Mouse (Mus musculus) ovary, adult 18-20 months (tissue): ENCODE results near the gene D330045A20Rik.
"Not testable (repeated sequence)": the region's sequence is repeated elsewhere in the genome, so short reads cannot be mapped to it uniquely, and the experiment has no call there.

Experiments
- DNase-seq: peaks from one replicate; pipeline ENCODE4 v3.0.0; 2022; ENCODE audit warnings: low spot score, mixed read lengths

Gene D330045A20Rik

DNA sequence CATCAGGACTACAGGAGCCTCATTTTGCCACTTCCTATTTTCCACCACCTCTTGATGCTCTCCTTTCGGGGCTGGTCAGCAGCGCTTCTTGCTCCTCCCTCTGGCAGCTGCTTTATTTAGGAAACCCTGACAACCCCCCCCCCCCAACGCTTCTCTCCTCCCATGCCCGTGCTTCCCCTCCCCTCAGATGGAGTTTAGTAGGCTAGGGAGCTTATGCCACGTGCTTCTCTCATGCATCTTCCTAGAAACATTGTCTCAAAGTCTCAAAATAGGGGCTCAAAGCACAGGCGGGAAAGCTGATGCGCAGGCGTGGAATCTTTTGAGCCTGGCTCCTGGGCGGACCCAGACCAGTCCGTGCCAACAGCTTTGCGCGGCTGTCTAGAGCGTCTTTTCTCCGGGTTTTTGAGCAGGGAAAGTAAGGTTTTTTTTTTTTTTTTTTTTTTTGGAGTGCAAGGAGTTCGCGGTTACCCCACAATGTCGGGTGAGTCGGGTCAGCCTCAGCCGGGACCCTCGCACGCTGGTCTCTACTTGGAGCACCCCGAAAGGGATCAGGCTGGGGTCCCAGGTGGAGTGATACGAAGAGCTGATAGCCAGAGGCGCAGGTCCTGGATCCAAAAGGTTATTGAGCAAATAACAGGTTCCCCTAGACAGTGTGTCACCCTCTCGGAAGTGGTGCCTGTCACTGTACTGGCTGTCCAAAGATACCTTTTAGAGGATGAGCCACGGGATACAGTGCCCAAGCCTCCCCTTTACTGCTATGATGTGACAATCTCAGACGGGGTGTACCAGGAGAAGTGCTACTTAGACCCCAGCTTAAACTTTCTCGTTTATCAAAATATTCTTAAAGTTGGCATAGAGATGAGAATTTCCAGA is at the start of gene D330045A20Rik:
Gene D330045A20Rik (plus strand): TSS at position 346 of the 873 bp plus-strand sequence.
- peak; percentile 4 for DNase-seq

DNA sequence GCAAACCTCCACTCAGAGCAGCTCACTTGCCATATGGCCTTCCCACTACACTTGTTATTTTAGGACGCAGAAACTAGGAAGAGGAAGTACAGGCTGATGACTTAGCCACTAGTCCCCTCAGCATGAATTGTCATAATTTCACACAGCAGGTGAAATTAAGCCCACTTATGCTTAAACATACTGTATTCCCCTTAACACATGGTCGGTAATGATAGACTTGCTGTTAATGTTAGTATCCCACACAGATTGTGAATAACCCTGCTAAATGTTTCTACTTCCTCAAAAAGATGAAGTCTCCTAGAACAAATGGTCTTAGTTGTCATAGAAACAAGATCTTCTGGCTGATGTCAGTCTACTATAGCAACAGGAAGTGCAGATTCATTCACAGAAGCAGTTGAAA is 47.6 kb upstream of the D330045A20Rik start:
- DNase-seq, result no peak

DNA sequence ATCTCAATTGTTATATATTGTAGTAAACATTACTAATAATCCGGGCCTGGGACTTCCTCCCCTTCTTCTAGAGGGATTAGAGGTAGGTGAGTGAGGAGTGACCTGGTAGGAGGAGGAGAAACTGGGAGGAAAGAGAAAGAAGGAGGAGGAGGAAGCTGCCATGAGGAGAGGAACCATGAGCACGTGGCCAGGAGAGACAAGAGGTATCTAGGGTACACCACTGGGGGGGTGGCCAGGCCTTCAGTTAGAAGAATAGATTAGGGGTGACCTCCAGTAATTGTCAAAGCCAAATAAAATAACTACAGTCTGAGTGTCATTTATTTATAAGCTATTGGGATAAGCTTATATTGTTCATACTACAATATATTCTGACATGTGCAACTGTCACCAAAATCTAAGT is 45.0 kb upstream of the D330045A20Rik start:
- DNase-seq, result no peak

DNA sequence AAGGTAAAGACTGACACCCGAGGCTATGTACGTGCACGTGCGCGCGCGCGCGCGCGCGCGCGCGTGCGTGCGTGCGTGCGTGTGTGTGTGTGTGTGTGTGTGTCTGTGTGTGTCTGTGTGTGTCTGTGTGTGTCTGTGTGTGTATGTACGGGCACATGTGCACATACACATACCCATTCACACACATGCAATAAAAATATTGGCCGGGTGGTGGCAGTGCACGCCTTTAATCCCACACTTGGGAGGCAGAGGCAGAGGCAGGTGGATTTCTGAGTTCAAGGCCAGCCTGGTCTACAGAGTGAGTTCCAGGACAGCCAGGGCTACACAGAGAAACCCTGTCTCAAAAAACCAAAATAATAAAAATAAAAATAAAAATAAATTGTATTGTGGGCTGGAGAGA is 39.1 kb upstream of the D330045A20Rik start:
- not testable (repeated sequence) for DNase-seq

DNA sequence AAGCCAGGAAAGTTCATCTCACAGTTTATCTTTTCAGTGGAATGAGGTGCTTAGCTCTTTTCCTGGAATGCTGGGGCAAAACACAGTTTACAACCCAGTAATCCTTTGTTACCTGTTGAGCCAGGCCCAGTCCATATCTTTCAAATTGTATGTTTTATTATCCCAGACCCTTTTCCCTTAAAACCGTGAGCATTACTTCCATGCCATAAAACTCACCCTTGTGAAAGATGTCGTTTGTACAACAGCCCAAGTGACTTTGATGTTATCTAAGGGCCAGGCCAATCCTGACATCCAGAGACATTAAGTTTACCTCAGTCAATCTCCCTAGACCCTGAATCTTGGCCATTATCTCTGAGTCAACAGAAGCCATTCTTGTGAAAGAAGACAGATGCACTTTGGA is 23.4 kb upstream of the D330045A20Rik start:
- no peak for DNase-seq

DNA sequence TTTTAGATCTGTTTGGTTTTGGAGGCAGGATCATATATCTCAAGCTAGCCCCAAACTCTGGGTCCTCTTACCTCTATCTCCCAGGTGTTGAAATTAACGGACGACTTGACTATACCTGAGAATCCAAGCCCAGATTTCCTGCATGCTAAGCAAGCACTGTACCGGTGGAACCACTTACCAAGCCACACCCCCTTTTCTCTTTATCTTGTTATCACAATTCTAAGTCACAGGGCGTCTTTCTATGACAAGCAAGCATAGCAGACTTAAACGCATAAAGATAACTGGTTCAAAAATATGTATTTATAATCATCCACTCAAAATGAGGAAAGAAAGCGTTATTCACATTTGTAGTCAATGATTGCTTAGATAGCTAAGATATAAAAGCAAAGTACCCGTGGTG is 1.9 kb downstream of the D330045A20Rik start:
- DNase-seq, result no peak

DNA sequence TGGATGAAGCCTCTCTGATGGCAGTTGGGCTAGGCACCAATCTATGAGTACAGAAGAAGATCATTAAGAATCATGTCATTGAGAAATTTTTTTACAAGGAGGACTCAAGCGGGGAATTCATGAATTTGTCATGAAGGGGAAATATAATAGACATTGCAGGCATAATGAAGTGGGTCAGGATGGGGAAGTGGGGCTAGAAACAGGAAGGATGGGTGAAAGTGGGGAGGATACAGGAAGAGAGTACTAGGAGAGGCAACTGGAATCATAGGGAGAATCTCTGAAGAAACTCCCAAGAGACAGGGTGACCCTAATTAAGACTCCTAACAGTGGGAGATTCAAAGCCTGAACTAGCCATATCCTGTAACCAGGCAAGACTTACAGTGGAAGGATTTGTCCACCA is 4.8 kb downstream of the D330045A20Rik start:
- DNase-seq, result no peak

DNA sequence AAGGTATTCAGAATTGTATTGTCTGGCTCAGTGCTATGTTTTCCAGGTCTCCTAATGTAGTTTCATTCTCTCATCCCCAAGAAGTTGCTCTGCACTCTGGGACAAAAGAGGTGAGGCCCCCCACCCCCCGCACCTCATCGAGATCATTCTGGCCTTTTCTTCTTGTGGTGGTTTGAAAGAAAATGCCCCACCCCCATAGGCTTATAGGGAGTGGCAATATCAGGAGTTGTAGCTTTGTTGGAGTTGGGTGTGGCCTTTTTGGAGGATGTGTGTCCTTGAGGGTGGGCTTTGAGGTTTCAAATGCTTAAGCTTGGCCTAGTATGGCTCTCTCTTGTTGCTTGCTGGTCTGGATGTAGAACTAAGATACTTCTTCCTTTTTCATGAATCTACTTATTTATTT is 36.0 kb downstream of the D330045A20Rik start:
- DNase-seq, result no peak

DNA sequence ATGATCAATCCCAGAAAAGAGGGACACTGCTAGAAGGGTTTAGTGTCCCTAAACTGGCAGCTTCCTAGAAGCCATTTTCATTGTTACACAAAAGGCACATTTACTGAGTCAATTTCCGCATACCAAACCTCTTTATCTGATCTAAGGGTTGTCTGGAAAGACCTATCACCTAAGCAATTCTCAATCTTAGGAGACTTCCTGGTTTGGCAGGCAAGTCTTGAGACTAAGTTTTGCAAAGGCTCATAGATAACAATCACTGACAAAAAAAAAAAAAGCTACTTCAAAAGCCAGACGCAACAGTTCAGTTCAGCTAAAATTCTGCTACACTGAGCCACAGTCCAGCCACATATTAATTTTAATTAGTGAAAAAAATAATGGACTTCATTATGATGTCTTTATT is 39.1 kb downstream of the D330045A20Rik start:
- DNase-seq, result no peak

DNA sequence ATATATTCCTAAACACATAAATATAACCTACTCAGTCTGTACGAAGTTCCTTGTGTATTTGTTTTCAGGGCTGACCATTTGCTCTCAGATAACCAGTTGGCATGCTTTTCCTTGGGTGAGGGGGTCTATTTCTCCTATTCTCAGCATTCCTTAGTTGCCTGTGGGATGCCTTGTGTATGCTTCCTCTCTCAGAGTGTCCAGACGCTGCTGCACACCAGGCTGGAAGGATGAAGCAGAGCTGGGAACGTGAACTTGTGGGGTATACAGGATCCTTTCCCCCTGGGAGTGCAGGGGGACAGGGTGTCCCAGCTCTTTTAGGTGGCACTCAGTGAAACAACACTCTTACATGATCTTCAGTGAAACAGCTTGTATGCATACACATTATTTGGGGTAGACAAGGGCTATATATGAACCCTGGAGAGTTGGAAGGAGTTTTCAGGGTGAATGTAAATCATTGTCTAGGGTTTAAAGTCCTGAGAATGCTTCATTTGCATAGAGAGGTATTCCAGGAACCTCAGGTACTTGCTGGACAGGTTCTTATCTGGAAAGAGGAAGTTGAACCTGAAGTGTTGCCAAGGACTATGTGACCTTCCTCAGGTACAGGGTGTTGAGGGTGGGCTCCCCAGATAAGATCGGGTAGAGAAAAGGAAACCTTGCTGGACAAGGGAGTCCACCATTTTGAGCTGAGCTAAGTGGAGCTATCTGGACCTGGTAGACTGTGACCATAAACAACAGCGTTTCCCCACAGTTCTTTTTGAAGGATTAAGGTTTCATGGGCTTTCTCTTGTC is 44.3 kb downstream of the D330045A20Rik start:
- no peak for DNase-seq

DNA sequence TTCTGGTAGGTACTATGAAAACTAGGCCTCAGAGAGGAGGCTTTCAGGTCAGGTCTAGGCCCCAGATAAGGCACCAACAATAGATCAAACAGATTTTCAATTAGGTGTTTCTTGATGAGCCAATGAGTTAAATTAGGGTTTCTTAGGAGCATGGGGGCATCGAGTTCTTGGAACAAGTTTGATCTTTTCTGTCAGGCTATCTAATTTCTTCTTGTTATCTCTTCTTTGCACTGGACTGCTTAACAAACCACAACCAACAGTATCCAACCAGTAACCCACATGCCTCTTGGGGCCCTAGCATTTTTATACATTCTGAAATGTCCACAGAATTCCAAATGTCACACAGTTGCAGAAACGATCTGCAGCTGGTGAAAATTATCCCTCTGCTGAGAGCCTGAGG is 45.6 kb downstream of the D330045A20Rik start:
- no peak for DNase-seq

DNA sequence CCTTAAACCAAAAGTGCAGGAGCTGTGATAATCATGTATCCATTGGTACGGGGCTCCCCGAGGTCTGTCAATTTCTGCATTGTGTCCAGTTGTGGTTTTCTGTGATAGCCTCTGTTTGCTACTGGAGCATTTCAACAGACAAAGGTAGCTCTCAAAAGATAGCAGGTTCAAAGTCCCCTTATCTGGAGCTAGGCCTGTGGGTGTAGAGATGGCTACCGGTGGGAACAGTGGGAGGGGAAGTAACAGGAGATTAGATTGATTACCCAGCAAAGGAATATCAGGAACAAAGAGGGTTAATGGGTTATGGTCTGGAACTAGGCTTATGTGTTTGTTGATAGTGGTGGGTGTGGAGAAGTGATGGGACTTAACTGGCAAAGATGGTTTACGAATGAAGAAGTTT is 46.8 kb downstream of the D330045A20Rik start:
- no peak for DNase-seq

DNA sequence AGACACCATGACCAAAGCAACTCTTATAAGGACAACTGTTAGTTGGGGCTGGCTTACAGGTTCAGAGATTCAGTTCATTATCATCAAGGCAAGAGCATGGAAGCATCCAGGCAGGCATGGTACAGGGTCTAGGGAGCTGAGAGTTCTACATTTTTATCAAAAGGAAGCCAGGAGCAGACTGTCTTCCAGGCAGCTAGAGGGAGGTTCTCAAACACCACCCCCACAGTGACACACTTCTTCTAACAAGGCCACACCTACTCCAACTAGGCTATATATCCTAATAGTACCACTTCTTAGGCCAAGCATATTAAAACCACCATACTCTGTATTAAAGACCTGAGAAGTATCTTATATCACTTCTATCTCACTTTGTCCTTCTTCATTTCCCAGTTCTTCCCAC is 49.5 kb downstream of the D330045A20Rik start:
- no peak for DNase-seq

DNA sequence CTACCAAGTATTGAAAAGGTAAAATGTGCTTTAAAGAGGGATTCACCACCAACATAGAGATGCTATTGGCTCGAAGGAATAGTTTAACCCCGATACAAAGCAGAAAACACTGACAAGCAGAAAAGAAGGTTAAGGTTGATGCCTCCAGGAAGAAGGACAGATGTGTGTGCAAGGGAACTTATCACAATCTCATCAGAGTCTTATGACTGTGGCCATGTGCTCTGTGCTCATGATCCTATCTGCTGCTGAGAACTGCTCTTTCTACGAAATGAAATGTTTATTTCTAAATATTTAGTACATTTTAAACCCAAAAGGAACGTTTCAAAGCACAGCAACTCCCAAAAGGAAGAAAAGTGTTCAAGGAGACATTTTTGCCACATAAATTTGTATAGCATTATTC is 52.1 kb downstream of the D330045A20Rik start:
- DNase-seq, result no peak

DNA sequence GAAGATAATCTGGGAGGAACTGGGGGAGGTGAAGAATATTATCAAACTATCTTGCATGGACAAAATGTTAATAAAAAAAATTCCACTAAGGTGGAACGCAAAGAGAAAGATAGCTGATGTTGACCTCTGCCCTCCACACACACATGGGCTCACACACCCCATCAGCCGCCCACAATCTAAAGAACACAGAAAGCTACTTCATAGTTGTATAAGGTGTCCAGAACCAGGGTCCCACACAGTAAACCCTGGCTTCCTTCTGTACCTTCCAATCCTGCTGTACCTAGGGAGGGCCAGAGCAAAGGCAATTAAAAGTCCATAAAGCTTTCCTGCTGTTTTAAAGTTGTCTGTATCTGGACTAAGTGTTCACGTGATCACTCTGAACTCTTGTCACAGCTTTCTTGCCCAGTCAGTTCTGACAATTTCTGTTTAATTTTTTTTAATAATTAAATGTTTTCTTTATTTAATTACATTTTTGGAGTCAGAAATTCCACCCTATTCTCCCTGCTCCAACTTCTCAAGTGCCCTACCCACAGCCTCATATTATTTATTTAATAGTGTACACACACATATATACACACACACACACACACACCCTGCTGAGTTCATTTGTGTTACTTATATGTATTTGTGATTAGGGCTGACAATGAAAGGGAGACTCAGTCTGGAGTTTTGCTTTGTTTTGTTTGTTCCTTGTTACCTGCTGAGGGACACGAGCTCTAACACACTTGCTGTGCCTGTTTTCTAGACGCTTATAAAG is 57.7 kb downstream of the D330045A20Rik start:
- DNase-seq, result no peak

DNA sequence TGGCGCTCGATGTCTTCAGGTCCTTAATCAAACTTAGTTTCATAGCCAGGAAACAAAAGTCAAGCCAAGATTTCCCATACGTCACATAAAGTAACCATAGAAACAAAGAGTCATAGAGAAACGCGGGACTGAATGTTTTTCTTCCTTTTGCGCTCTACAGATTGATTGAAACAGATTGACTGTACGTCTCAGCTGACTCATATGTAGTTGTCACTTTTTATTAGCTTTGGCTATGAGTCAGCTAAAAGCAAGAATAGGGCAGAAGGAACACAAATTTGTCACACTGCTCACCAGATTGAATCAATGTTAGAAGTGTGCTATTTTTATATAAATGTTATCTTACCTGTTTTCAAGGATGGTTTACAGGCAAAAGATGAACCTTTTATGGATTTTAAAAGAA is 63.6 kb downstream of the D330045A20Rik start:
- no peak for DNase-seq

DNA sequence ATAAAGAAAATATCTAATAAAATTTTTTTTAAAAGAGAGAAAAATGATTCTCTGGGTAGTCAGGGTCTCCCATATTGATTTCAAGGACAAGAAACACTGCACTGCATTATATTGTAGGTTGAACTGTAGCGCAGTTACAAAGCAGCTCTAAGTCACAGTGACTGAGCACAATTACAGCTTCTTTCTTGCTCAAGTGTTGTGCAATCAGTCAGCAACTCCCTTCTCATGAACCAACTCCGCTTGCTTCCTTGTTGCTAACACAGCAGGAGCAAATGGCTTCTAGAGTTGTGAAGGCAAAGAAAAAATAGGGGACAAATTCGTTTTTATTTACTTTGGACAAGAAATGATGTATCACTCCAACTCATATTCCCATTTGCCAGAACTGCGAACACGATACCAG is 70.3 kb downstream of the D330045A20Rik start:
- no peak for DNase-seq

DNA sequence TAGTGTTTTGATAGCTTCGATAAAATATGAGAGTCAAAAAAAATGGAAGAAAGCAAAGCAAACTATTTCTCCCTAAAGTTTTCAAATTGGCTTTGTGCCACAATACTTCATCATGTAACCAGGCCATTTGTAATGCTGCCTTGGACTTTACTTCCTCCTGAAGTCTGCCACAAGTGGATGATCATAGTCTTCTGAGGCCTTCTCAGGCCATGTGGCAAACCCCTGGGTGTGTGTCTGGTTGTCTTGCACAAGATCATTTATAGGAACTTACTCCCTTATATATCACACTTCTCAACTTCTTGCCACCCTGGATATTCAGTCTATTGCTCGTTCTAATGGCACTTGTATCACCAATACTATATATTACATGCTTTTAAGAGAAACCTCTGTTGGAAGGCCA is 71.9 kb downstream of the D330045A20Rik start:
- no peak for DNase-seq

DNA sequence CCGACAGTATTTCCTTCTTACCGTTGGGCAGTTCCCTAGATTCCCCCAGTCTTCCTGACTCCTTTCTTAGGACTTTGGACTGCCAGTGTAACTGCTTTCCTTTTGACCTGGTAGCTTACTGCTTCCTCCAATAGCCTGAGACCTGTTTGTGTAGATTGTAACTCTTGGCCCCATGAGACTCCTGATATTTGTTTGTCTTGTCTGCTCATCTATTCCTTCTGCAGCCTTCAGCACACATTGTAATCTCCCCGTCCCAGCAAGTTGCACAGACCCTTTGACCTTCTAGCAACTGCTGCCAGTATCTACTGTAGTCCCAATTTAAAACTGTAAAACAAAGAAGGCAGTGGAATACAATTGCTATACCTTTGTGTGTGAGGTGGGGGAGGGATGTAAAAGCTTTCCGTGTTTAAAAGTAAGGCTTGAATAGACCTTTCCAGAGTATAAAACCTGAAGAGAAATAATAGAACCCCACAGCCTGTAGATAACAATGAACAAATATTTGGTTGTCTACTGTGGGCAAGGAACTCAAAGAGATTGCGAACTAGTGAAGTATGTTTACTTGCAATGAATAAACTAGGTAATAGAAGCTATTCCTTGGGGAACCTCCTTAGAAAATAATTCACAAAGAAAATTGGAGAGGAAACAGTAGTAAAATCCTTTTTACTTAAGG is 82.2 kb downstream of the D330045A20Rik start:
- no peak for DNase-seq

DNA sequence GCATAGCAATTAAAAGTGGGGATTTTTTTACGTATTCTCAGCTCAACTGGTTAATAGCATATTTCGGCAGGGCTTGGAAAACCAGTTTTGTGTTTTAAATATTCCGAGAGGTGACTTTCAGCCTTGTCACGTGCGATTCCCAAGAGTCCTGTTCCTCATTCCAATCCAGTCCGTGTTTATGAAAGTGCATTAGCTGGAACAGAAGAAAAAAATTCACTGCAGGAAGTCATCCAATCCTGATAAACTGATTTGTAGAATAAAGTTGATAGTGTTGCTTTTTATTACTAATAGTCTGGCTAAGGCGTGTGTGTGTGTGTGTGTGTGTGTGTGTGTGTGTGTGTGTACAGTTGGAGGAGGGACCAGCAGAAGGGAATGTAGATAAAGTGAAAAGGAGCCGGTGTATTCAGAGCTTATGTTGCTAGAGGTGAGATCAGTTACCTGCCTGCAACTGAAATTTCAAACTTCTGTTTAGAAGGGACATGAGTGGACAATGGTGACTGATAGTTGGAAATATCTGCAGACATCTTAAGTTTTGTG is 82.8 kb downstream of the D330045A20Rik start, which contains the start of gene Rnf128:
Gene Rnf128 (plus strand): TSS at position 392 of the 537 bp plus-strand sequence.
- no peak for DNase-seq

DNA sequence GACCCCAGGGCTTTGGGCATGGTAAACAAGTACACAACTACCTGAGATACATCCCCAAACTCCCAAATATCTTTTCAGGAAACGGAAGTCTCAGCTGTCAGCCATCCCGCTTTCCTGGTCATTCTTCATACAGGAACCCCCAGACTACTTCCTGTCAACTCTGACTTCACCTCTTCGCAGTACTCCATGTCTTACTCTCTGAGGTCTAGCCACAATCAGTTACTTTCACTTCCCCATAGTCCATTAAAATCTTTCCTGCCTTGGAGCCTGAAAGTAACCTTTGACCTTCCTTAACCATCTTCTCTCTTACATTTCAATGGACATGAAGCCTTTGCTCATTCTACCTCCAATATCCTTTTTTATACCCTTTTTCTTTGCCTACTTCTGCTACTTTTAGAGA is 89.9 kb downstream of the D330045A20Rik start:
- DNase-seq, result no peak
